Mouse (Mus musculus): ENCODE results near the gene Dbi.

Gene Dbi

DNA sequence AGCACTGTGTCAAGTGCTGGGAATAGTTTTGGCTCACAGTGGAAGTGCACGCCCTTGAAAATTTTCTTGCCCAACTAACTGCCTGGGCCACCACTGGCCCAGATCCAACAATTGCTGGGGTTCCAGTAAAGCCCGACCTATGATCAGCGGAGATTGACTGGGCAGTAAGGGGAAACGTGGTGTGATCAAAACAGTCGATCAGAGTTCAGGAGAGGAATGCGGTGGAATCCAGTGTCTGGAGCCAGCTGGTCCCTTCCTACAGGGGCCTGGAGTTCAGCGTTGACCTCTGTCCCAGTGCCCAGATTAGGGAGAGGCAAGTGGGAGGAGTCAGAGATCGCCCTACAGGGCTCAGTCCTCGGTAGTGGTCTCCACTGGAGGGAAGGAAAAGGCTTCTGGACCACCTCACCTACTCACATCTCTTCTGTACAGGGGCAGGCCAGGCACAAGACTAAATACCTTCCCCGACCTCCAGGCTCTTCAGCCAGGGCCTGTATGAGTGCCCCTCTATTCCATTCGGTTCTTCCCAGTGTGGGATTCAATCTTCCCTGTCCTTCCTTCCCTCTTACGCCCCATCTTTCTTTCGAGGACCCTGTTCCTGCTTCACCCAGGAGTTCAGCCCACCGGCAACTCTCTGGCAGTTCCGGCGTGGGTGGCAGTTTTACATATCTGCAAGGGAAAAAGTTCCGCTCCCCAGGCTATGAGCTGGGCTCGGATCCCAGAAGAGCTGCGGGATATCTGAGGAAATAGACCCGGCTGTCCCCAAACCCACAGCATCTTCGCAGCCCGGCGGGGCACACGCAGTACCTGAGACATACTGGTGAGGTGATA is 523 bp downstream of the Dbi start:
- DNase-seq, result peak; percentile 51

DNA sequence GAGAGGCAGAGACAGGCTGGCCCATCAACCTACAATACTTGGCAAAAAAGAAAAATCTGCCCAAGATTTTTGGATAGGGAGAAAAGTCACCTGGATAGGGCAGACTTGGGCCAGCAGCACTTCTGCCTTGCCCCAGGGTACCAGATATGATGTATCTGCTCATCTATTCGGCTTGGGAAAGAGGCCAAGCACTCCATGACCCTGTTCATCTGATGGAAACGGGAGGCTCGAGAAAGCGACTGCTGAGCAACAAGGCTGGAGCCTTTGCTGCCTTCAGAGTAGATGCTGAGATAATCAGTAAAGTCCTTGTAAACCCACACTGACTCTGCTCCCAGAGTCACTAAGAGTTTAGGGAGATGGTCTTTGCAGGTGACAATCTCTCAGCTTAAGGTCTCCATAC is 1.5 kb downstream of the Dbi start:
- no peak for DNase-seq

DNA sequence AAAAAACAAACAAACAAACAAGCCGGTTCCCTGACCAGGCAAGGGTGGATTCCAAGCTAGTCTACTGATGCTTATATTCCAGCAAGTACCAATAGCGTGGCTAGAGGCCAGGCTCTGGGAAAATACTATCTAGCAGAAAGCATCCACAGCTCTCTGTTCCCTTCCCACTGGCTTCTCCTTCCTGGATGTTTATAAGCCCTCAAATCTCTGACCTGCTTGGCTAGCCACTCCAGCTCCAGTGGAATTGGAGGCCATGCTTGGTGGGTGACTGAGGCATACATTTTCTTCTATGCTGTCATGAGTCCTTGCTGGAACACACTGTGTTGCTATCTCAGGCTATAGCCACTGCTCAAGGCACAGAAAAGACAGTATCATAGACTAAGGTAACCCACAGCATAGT is 2.0 kb downstream of the Dbi start:
- no peak for DNase-seq

DNA sequence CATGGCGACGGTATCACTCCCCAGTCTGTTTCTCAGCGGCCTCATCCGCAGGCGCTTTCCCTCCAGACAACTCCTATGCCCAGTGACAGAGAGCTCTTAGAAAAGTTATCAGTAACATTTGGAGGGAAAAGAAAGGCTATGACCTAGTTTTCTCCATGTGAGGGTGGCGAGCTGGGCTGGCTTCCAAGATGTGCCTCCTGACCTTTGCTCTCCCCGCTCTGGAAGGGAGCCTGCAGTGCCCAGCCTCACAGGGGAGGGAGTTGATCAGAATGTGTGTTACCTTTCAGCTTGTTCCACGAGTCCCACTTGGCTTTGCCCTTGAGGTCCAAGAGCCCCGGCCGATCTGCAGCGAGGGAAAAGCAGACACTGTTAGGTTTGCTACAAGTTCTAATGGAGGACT is 4.8 kb downstream of the Dbi start:
- DNase-seq, result peak; percentile 25

DNA sequence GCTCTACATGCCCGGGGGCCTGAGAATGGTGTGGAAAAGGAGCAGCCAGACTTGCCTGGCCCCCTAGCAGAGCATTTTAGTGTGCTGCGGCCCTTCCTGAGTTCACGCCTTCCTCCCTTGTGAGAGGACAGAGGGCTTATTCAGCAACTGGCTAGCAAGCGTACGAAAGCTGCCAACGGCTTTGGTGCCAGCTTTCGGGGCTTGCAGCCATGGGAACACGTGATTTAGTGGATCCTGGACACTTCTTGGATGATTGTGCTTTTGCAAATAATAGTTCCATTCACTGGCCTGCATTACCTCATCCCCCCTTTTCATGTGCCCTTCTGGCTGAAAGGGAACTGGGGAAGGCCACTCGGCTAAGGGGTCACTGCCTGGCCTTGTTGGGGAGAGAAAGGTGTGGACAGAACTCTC is 5.2 kb downstream of the Dbi start:
- peak; percentile 76 for DNase-seq

DNA sequence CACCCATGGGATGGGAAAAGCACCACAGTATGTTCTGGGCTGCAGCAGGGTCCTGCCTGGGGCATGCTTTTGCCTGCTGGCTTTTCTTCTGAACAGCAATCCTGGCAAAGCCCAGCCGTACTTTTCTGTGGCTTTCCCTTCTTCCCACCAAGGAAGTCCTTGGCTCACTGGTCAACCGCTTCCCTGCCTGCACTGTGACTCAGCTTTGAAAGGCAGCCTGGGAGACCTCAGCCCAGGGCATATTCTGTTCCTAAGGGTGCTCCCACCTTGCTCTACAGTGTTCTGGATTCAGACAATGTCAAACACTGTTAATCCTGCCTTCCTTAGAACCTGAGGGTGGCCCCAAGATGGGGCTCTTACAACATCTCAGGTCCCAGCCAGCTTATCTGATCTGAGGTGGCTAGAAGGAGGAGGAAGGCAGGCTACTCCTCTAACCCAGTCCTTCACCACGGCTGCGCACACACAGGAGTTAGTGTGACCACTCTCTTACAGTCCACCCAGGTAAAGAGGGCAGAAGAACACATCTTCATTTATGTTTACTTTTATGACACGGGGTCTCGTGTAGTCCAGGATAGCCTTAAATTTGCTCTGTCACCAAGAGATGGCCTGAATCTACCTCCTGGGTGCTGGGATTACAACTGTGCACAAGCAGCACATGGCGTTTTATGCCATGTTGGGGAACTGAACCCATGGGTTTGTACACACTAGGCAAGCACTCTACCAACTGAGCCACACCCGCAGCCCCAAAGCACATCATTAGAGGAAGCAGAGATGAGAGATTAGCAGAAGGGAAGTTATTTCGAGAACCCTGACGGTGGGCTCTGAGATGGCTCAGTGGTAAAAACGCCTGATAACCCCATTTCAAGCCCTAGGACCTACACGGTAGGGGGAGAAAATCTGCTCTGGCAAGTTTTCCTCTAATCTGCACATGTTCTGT is 8.4 kb downstream of the Dbi start:
- no peak for DNase-seq

DNA sequence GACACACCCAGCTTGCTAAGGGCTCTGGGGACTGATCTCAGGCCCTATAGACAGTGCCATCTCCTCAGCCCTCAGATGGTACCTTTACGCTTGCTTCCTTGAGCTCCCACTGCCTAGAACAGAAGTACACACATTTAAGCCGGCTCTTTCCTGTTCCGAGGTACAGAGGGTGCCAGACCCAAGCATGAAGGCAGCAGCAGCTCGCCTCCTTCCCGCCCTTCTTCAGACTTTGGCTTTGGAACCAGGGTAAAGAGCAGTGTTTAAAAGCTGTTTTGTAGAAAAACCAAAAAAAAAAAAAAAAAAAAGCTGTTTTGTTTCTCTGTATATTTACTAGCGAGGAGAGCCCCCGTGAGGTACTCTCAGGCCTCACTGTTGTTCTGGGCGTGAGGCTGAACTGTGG is 9.1 kb downstream of the Dbi start:
- no peak for DNase-seq

DNA sequence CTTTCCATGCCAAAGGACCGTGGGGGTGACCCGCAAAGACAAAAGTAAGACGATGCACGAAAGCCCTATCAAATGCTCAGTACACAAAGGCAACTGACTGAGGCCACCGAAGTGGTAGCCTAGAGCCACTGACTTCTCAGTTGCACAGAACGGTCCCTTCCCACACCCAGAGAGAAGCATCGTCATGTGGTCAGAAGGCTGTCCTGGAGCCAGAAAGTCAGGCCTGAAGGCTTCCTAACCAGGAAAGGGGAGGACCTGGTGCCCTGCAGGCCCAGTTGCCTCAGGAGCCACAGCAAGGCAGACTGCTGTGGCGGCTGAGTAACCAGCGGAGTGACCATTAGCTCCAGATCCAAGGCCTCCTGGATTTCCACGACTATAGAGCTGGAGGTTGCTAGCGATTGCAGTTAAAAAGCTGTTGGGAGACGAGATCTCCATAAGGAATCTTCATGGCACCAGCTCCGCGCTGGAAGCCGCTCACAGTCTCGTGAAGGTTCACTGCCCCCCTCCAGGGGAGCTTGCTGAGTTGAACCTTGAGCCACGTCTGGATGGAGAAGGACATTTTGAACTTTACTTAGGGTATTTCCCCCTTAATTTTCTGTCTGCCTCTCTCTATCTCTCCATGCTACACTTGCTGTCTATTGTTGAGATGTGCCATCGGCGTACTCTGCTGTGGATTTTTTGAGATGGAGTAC is 11.0 kb downstream of the Dbi start:
- no peak for DNase-seq

DNA sequence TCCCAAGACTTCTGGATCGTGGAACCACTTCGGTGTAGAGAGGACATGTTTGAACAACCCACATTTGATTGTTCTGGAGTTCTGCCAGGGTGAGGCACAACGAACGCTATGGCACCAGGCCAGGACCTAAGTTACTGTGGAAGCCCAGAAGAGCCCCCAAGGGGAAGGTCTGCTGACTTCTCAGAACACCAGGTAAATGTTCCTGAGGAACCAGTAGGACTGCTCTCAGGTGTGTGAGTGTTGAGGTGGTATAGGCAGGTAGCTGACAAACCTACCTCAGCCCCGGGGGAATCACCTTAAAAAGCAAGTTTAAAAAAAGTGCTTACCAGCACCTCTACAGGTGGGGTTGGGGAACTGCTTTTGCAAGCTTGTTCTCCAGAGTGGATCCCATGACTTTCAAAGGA is 15.3 kb downstream of the Dbi start:
- no peak for DNase-seq

DNA sequence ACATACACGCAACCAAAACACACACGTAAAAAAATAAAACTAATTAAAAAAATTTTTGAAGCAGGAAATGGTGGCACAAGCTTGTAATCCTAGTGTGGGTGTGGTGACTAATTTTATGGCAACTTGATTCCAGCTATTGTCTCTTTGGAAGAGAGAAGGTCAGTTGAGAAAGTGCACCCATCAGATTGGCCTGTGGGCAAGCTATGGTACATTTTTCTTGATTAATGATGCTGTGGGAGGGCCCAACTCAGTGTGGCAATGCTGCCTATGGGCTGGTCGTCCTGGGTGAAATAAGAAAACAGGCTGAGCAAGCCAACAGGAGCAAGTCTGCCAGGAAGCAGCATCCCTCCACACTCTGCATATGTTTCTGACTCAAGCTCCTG is 19.7 kb downstream of the Dbi start:
- no peak for DNase-seq

DNA sequence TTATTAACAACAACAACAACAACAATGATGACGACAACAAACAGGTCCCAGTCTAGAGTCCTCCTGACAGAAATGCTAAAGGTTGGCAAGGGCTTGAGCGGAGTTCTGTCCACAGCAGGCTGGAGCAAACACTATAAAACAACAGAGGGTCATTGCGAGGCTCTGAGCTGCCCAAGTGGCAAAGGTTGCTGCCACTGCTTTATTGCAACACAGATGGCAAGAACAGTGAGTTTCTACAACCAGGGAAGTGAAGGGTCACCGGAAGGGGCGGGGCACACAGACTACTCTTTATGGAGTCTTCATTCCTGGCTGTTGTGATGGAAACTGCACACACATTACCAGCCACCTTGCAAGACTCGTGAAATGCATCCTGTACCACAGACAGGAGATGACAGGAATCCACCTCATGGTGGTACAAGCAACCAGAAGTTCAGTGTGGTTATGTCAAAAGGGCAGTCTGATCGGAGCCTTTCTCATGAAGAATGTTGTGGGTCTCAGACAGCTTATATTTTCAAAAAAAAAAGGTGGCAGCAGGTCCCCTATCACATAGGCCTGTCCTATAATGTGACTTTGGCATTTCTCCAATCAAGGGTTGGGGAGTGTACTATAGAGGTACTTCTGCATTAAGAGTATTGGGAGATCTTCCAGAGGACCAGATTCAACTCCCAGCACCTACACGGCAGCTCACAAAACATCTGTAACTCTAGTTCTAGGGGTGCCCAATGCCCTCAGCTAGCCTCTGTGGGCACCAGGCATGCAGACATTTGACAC is 20.2 kb downstream of the Dbi start:
- DNase-seq, result no peak

DNA sequence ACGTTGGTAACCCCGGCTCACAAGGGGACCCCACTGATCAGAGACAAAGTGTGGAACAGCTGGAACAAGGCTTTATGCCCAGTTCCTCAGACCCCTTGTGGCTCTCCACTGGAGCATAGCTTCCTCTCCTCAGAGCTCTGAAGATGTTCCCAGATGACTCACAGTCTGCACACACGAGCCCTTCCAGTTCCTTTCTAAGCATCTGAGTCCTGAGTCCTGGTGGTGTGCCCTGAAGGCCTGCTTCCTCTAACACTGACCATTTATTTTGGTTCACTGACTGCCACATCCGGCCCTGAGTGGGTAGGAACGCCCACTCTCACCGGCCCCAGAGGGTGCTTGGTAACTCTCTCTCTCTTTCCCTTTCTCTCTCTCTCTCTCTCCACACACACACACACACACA is 21.4 kb downstream of the Dbi start:
- DNase-seq, result no peak

DNA sequence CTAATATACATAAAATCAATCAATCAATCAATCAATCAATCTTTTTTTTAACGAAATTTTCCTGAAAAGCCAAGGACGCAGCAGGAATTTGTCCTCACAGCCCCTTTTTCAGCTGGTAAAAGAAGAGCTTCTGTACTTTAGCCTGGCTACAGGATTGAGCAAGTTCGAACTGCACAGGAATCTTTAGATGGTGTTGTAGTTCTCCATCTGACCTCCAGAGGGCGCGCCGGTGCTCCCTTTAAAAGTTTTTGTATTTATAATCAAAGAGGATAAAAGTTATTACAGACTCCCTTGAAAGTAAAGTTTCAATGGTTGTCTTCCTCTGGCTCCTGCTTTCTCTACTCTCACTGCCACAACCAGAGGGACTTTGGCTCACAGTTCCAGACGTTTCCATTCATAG is 22.6 kb downstream of the Dbi start:
- DNase-seq, result peak; percentile 44

DNA sequence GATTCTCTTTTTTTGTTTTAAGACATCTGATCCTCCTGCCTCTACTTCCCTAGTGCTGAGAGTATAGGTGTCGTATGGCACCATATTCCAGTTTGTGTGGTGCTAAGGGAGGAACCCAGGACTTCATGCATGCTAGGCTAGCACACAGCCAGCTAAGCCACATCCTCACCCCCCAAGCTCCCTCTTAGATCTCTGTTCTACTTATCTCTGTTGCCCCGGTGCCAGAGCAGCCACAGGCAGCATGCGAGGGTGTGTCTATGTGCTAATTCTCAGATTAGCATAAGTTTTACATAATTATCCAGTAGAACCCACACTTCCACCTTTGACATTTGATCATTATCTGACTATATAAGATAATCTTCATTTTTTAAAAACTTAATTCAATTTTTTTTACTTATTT is 26.0 kb downstream of the Dbi start:
- DNase-seq, result no peak

DNA sequence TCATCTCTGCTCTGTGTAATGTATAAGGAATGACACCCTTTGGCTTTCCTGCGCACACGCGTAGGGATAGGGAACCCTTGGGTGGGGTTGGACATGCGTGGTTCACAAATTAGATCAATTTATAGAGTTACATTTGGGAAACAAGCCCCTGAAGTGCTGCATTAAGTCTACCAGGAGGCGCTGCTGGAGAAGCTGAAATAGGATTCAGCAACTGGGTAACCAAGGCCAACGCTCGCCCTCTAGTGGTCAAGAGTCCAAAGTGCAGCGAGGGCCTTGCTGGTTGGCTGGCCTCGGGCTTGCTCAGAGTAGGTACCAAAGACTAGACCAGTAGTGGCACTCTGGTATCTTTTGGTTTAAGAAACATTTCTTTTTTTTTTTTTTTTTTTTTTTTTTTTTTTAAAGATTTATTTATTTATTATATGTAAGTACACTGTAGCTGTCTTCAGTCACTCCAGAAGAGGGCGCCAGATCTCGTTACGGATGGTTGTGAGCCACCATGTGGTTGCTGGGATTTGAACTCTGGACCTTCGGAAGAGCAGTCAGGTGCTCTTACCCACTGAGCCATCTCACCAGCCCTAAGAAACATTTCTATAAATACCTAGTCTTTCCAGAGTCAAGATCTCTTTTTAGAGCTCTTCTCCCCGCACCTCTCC is 27.3 kb downstream of the Dbi start:
- DNase-seq, result peak; percentile 73

DNA sequence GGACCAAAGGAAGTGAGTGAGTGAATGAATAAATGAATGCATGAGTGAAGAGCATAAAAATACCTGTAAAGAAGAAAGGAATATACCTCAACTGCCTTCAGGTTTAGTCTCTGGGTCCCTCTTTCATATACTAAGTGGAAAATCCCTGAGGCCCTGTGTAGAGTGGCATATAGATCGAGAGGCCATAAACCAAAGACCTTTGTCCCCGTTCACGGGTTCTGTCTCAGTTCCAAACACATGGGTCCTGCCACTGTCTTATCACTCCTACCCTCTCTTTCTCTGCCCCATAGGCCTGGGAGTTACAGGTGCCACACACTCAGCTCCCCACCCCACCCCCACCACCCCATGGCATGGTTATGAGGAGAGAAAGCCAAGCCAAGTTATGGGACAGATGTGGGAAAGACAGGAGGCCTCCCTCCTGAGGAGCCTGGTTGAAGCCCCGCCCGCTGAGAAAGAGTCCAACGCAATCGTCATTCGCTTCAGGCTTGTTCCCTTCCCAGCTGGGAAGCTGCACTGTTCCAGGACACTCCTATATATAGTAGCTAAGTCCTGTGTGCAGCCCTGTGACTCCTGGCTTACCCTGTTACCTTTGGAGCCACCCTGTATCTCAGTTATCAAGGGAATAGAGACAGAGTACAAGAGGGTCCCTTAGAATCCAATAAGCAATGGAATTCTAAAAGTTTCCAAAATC is 29.9 kb downstream of the Dbi start:
- no peak for DNase-seq

DNA sequence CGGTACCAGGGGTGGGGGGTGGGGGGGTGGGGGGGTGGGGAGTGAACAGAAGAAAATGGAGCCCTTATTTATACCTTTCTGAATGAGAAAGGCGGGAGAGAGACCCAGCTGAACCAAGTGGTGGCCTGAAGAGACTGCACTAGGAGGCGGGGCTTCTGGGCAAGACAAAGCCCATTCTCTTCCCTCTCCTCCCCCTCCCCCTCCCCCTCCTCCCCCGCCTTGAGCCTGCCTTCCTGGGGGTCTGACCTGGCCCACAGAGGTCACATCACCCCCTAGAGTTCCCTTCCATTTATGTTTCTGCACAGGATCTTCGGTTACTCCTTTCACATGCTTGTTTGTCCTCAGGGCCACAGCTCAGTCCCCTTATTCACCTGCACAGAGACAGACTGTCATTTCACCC is 31.7 kb downstream of the Dbi start:
- no peak for DNase-seq

DNA sequence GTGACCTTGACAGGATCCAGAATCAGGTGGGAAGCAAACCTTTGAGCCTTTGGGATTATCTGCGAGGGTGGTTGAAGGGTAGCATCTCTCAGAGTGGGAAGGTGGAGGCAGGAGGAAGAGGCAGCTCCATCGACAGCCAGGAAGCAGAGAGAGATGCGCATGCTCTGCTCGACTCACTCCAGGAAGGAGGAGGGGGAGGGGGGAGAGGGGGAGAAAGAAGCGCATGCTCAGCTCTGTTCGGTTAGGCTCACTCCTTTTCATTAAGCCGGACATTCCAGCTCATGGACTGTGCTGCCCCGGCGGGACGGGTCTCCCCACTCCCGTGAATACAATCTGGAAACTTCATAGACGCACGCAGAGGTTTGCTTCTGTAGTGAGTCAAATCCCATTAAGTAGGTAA is 34.2 kb downstream of the Dbi start:
- no peak for DNase-seq

DNA sequence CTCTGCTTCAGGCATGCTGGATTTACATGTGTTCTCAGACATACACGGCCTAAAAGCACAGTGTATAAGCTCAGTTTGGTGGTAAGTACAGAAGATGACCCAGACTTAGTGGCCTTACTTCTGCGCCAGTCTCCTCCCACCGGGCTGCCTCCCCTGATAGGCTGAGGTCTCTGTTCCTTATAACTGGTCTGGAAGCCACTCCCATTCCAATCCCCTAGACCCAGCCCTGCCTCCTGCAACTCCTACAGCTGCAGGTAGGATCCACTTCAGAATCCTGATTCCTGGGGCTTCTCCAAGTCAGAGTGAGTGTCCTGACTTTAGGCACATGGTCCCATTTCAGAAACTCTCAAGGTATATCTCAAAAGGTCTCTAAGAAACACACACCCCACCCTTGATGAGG is 35.2 kb downstream of the Dbi start:
- DNase-seq, result no peak

DNA sequence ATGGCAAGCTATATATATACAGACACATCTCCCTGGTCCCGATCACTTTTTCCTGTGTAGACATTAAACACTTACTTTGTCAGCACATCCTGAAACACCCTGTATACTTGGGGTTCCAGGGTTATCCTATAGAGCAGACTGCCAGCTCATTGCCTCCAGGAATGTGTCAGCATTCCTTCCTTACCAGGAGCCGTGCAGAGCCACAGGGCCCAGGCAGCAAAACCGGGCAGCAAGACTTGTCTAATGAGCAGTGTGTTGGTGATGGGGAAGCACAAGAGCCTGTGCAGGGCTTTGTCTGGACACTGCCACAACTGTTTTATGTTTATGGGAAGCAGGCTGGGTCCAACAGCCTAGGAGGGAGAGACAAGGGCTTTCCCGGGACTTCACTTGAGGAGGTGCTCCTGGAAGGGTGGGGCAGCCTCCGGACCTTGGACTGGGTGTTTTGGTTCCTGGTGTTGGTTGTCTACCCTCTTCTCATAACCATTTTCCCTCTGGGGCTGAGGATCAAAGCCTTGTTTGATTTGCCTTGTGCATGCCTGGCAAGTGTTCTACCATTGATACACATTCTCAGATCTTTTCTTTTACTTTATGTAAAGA is 36.9 kb downstream of the Dbi start:
- DNase-seq, result no peak

DNA sequence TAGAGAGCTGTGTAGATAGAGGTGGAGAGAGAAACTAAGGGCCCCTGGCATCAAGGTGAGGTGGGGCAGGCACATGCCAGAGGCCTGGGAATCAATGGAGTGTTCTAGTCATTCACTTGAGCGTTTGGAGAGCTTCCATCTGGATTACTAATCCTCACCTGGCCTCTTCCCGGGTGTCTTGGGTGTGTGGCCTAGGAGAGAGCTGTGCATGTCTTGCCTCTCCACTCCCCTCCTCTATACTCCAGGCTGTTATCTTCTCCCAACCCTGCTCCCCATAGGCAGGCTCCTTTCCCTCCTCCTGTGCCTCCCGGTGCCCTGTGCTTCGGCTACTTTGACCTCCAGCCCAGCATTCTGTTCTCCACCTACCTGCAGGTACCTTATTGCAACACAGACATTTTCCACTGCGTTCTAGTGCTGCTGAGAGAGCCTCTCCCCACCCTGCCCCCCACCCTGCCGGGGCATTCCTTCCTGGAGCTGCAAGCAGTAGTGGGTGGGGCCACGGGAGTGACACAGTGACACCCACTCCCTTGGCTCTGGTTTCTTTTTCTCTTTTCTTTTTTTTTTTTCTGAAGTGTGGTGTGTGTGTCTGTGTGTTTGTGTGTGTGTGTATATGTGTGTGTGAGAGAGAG is 37.8 kb downstream of the Dbi start:
- no peak for DNase-seq

Measured in cerebellum, adult 11 months (tissue).